Mouse (Mus musculus) ovary, postnatal 14 days (tissue): ENCODE measurements at regions not wholly inside any gene's neighbourhood (a gene's known extent, or its start where the extent isn't known, plus 50 kb on each side); places are given as distances from the start of the nearest gene placed in this dataset.

Experiments used
- DNase-seq: peaks from one replicate; pipeline ENCODE4 v3.0.0; 2022; ENCODE audit warnings: low spot score

DNA sequence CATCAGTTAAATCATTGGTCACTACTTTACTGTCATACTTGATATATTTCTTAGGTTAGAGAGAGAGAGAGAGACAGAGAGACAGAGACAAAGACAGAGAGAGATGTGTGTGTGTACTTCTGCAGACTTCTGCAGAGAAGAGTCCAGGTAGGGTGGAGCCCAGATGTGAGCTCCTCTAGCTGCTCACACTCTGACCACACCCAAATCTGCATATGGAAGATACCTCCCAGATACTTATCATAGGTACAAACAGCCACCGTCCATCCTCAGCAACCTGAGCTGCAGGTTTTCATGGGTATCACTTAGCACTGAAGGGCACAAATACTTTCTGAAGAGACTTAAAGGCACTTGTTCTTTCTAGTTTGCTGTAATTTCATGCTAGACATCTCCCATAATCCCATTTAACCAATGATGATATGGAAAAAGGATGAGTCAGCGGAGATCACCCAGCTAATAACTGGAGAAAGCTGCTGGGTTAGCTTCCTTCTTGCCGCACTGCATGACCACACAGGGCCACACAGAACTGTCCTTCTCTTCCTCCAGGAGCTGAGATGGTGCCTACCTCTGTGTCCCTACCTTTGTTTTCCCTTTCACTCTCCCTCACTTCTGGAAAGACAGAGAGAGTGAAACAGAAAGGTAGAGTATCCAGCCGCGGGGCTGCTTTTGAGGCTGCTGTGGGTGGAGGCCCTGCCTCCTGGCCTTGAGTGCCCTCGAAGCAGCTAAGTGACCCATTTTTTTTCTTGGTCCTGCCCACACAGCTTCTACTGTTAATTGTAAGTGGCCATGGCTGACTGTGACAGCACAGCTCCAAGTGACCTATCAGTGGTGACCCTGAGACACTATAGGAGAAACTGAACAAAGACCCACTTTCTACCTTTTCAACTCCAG is 214.5 kb upstream of the Ankrd55 start:
- DNase-seq = no peak

DNA sequence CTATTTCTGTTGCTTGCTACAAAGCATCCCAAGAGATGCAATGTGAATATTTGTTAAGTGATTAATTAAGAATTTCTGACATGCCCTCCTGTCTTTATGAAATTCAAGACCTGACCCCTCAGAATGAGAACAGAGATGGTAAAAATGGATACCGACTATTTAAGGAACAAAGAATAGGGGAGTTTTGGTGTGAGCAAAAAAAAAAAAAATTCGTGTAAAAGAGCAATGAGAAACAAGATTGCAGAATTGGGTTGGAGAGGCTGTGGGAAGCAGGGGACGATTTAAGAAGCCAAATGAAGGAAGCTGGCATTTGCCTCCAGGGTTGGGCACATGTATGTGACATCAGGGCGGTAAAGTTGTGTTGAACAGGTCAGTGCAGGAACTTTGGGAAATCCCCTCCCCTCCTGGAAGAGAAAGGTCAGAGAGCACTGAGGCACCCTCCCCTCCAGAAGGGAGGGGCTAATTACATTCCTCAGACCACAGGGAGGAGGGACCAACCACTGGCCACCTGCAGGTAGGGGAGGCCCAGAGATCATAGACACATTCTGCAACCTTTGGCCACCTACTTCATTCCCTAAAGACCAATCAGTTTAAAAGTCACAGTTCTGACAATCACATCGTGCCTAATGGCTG is 212.3 kb upstream of the Ankrd55 start:
- DNase-seq = no peak

DNA sequence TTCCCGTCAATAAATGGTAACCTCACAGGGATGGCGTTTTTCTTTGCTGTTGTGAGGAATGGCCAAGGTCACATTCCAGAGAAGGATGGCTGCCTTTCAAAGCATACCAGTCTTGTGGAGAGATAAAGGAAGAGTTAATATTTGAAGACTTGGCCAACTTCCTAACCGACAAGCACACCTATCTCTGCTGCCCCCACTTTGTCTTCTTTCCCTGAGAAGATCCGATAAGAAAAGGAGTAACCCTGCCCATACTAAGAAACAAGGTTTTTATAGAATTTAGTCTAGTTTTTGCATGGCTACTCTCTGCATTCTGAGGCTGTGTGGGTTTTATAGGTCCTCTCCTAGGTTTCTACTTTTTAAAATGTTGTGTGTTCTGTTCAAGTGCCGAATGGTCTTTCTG is 210.2 kb upstream of the Ankrd55 start:
- no peak for DNase-seq

- no peak for DNase-seq
These were observed 206.3 kb upstream of the Ankrd55 start for GRCm38 (mm10) chr13:112081935-112082334.

DNA sequence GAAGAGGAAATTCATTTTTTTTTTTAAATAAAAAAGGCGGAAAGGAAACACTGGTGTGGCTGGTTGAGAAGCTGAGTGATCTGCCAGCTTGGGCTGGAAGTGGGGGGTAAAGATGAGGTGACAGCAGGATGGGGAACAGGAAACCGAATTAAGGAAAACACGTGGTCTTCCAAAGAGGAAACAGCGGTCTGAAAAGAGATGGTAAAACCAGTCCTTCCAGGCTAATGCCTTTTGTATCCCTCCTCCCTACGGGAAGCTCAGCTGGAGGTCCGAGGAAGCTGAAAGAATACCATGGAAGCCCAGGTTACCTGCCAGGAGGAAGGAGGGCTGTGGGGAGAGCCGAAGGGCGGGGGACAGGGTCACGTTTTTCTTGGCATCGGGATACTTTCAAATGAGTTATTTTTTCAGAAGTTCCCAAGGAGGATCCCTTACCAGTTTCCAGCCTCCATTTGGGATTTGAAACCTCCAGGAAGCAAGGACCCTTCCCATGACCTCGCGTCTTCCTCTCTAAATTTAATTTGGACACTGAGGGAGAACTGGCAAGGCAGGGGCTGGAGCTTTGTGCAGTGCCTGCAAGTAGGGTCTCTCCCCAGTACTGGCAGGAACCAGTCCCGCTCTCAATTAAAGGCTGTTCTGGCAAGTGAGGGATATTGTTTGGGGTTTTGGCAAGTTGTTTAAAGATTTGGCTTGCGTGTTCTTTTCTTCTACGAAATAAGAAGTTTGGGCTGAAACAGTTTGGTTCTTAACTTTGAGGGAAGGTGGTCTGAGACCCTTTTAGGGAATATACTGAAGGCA is 203.6 kb upstream of the Ankrd55 start:
- DNase-seq = no peak

DNA sequence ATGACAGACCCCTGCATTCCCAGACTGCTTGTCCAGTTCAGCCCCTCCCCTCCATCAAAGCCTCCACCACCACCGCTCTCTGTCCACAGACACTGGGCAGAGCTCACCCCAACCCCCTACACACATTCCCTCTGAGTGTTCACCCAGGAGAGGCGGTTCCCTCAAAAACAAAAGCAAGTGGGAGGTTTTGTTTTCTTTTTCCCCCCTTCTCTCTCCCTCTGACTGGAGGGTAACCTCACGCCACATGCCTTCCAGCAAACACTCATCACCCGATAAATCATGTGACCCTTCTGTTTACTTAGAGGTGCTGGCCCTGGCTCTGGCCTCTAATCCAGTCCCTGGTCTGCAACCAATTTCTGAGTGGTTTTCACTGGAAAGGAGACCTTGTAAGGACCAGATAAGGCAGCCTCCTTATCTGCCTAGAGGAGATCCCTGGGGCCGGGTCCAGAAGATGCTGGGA is 199.9 kb upstream of the Ankrd55 start:
- DNase-seq = peak; percentile 45

GRCm38 (mm10) chr13:112090737-112091136 is 197.5 kb upstream of the Ankrd55 start:
- no peak for DNase-seq

DNA sequence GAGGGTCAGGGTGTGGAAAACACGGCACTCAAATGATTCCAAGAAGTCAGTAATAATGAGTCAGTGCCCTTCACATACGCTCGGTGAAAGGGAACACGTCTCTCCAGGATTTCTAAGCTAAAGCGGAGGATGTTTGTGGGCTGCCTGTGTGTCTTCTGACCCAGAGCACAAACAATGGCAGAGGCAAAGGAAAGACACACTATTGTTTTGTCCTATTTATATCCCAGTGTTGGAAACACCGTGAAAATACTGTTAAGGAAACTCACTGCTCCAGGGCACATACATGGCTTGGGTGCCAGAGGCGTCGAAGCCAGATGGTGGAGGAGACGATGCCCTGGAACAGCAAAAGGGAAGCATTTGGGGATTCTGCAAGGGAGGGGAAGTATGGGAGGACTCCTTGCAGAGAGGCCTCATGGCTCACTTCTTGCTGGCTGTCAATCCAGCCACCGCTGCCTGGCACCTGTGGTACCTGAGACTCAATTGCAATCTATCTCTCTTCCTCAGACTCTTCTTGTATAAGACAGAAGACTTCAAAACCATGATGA is 192.6 kb upstream of the Ankrd55 start:
- no peak for DNase-seq

DNA sequence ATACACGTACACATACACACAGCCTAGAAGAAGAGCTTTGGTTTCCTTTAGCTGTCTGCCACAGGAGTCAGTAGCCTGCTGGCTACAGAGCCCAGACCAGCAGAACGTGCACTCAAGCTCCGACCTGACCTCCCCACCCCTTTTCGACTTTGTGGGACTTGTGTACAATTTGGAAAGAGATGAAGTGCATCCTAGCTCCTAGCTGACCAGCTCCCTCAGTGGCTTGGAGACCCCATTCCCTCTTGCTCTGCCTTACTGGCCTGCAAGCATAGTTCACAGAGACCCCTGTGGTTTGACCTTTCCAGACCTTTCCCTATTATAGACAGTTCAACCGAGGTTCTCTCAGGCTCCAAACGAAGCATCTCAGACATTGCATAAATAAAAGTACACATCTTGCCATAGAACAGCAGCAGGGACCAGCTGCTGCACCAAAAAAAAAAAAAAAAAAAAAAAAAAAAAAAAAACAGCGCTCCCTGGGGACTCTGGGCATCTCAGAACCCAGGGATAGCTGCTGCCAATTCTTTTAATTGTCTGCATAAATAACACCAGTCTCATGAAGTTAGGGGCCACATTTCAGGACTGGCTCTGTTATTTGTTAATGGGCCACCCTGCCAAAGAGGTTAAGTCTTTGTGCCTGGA is 188.2 kb upstream of the Ankrd55 start:
- DNase-seq = no peak

GRCm38 (mm10) chr13:112100592-112101420 is 187.4 kb upstream of the Ankrd55 start:
- peak; percentile 38 for DNase-seq

DNA sequence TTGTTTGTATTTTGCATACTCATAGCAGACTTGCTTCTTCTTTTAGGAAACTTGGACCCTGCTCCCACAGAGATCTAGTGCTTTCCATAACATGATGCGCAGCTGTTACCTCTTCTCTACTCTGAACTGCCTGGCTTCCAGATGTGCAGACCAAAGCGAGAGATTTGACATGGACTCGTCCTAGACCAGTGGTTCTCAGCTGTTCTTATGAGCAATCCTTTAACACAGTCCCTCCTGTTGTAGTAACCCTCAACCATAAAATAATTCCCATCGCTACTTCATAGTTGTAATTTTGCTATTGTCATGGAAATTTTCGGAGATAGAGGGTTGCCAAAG is 186.9 kb upstream of the Ankrd55 start:
- DNase-seq = no peak

GRCm38 (mm10) chr13:112105953-112106352 is 182.3 kb upstream of the Ankrd55 start:
- no peak for DNase-seq

- DNase-seq = no peak
These were observed 173.5 kb upstream of the Ankrd55 start for GRCm38 (mm10) chr13:112114741-112115201.

- DNase-seq = no peak
These were observed 172.0 kb upstream of the Ankrd55 start for GRCm38 (mm10) chr13:112116101-112116726.

- DNase-seq = no peak
These were observed 169.7 kb upstream of the Ankrd55 start for GRCm38 (mm10) chr13:112118564-112118963.

- DNase-seq = no peak
These were observed 168.6 kb upstream of the Ankrd55 start for GRCm38 (mm10) chr13:112119611-112120041.

GRCm38 (mm10) chr13:112120346-112120745 is 167.9 kb upstream of the Ankrd55 start:
- no peak for DNase-seq

DNA sequence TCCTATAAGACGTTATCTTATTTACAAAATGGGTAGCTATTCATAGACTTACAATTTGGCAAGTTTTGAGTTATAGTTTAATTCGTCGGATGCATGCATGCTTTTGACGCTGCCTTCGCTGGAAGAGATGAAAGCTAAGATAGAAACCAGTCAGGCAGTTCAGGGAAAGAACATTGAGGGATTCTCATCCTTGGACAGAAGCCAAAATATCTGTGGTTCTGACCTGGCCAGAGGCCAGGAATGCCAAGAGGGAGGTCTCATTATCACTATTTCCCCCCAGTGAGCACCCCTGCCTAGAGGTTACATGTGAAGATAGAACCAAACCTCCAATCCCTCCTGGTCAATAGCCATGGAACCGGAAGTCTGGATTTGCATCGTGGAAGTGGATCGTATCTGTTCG is 167.1 kb upstream of the Ankrd55 start:
- no peak for DNase-seq

- no peak for DNase-seq
These were observed 165.3 kb upstream of the Ankrd55 start for GRCm38 (mm10) chr13:112122842-112123373.
